Comparison of ENCODE assay signal across 8 mouse cellular contexts in the genomic region with DNA sequence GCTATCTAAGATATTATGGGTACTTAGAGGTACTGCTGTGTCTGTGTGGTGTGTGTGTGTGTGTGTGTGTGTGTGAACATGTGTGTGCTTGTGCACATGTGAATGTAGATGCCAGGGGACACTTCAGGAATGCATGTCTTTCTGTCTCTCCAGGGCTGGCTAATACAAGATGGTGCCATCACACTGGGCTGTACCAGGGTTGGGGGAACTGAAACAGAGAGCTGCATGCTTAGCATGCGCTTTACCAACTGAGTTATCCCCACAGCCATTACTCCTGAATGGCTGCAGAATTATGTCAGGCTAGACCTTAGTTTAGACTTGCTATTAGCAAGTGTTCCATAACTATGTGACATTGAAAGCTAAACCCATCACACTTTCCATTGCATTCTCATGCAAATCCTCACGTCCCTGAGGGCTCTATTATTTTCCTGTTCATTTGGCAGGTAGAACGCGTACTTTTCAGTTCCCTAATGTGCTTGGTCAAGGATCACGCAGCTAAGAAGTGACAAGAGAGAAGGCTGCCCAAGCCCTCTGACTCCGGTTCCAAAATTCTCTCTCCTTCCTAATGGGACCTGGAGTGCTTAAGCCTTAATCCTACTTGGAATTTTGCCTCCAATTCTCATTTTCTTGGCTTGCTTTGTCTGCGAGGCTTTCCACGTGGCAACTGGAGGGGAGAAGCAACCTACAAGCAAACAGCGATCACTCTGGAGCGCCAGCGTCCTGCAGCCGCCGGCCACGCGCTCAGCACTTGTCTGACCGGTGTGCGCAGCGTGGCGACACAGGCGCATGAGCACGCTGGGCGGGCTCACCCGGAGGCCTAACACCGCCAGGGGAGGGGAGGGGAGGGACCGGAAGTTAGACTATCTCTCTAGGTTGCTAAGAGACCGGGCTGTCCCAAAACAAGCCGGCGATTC. TPM values are rescaled to one million over a fixed set of nuclear protein-coding genes. Genes with fewer than 3 reads are reported as not detected.
A peak's percentile ranks its signal among the peaks of the same experiment; 100 is the strongest.
DNase-seq lines count a peak whose midpoint lies in the region; ATAC-seq lines count a peak whose summit lies in the region.

Ttc25 (plus strand) TSS at position 776 of the 914 bp plus-strand sequence.

- no peaks in the 10 kb centered on the region for H3K36me3 ChIP-seq in lung, embryonic 16.5 days (ENCODE audit: control insufficient read depth, insufficient read depth, low read length)

- DNase-seq in ES-CJ7 (ENCODE audit: low read depth, low spot score), result peak; percentile 95
- DNase-seq in c-Kit-positive CD71-negative TER-119-negative erythroid progenitor cells, embryonic 14.5 days (ENCODE audit: low read depth), result peak; percentile 76
- peak; percentile 91 for DNase-seq in forelimb bud, embryonic 11.5 days (ENCODE audit: low read depth, low spot score)
- peak; percentile 62 for DNase-seq in layer of hippocampus, adult 9-10 months (ENCODE audit: low spot score)
- DNase-seq in ovary, postnatal 10 days (ENCODE audit: low spot score), result peak; percentile 38
- DNase-seq in thymus, postnatal 10 days (ENCODE audit: low spot score in 2 of 2), result peak; percentile 36 to 58

- peak within 1 kb of the TSS; percentile 64 for H3K9ac ChIP-seq in lung, embryonic 16.5 days (ENCODE audit: low read length)

- H3K4me3 ChIP-seq in lung, embryonic 16.5 days (ENCODE audit: low read length), result peak within 1 kb of the TSS; percentile 61

- ATAC-seq in hematopoietic stem cell, adult 5-6 weeks (replicated peaks in 1 of 2; ENCODE audit: insufficient read depth in 1 of 2, low FRiP score in 2 of 2, low TSS enrichment in 1 of 2, low read depth in 1 of 2, poor library complexity in 2 of 2, severe bottlenecking in 2 of 2), result peak; percentile 96 to 97
- ATAC-seq in lung, embryonic 16.5 days (ENCODE audit: low read depth), result peak; percentile 100

- H3K27ac ChIP-seq in lung, embryonic 16.5 days (ENCODE audit: low read length), result peak within 1 kb of the TSS; percentile 72

- peak within 1 kb of the TSS; percentile 94 for H3K4me2 ChIP-seq in lung, embryonic 16.5 days (ENCODE audit: low read depth, low read length)

- H3K9me3 ChIP-seq in lung, embryonic 16.5 days (ENCODE audit: control insufficient read depth, low read length), result no peaks in the 10 kb centered on the region

- peaks cover 14% of the 10 kb centered on the region for H3K4me1 ChIP-seq in lung, embryonic 16.5 days (replicated peaks; ENCODE audit: control insufficient read depth, insufficient read depth, low read length)

- no peaks in the 10 kb centered on the region for H3K27me3 ChIP-seq in lung, embryonic 16.5 days (ENCODE audit: control insufficient read depth, insufficient read depth, low read depth, low read length)

- WGBS in lung, embryonic 16.5 days, result 4% methylated on average over 28 of the region's 28 CpGs

RNA-seq across cellular contexts. Expression of gene Ttc25, which starts in this region (rescaled TPM):
- 0.31 TPM in 1 of 2 replicates, not detected in the other for total RNA-seq in hematopoietic stem cell, adult 5-6 weeks (2017)
- polyA plus RNA-seq in lung, embryonic 16.5 days (2015; fragmentation: Nextera tagmentation; extraction: Ambion mirVana), result 4.0 and 4.5 TPM in 2 replicates

Comparison
In these comparisons a context has a peak if more than half of its experiments do, and no peak if none do; other contexts are left out.
1. Peak in every context shown above with its lines: DNase-seq, ATAC-seq, H3K4me3 ChIP-seq and H3K27ac ChIP-seq.
2. Peak in ATAC-seq in hematopoietic stem cell, adult 5-6 weeks; RNA of the gene not detected or under 1 TPM.
3. DNase-seq: peak in every context shown above with its lines; median percentile 95 in ES-CJ7; 91 in forelimb bud, embryonic 11.5 days; 76 in c-Kit-positive CD71-negative TER-119-negative erythroid progenitor cells, embryonic 14.5 days; 62 in layer of hippocampus, adult 9-10 months; 47 in thymus, postnatal 10 days; 38 in ovary, postnatal 10 days.